Mouse (Mus musculus): ENCODE data around the gene 0610009B22Rik. TPM values are rescaled to one million over a fixed set of nuclear protein-coding genes. Genes with fewer than 3 reads are reported as not detected.

0610009B22Rik gene
- 22.0 TPM for polyA plus RNA-seq (2015; fragmentation: Illumina TruSeq; extraction: RNeasy Lipid Tissue Mini Kit (QIAGEN cat#74804); ENCODE audit: insufficient read depth, low replicate concordance)

GRCm38 (mm10) chr11:51688330-51689328 is at the start of gene 0610009B22Rik:
Gene 0610009B22Rik (minus strand): TSS chr11:51688874.

GRCm38 (mm10) chr11:51650691-51651515 is 37.8 kb downstream of the 0610009B22Rik start, which contains the start of the genes N4bp3 and D930048N14Rik:
Gene N4bp3 (minus strand): TSS chr11:51650842.
Gene D930048N14Rik (plus strand): TSS chr11:51650954.

GRCm38 (mm10) chr11:51635525-51636322 is 53.0 kb downstream of the 0610009B22Rik start, which contains the start of gene Rmnd5b:
Gene Rmnd5b (minus strand): TSS chr11:51635896.

Other genes starting within 250 kb of the 0610009B22Rik start
- 16.0 TPM for gene Phykpl, start 104.1 kb downstream of the 0610009B22Rik start, polyA plus RNA-seq (2015; fragmentation: Illumina TruSeq; extraction: RNeasy Lipid Tissue Mini Kit (QIAGEN cat#74804); ENCODE audit: insufficient read depth, low replicate concordance)
- gene Hnrnpab, start 82.0 kb downstream of the 0610009B22Rik start, polyA plus RNA-seq (2015; fragmentation: Illumina TruSeq; extraction: RNeasy Lipid Tissue Mini Kit (QIAGEN cat#74804); ENCODE audit: insufficient read depth, low replicate concordance) = 269 TPM
- gene Nhp2, start 69.1 kb downstream of the 0610009B22Rik start, polyA plus RNA-seq (2015; fragmentation: Illumina TruSeq; extraction: RNeasy Lipid Tissue Mini Kit (QIAGEN cat#74804); ENCODE audit: insufficient read depth, low replicate concordance) = 26.0 TPM
- 30.4 TPM for gene Rmnd5b, start 53.0 kb downstream of the 0610009B22Rik start, polyA plus RNA-seq (2015; fragmentation: Illumina TruSeq; extraction: RNeasy Lipid Tissue Mini Kit (QIAGEN cat#74804); ENCODE audit: insufficient read depth, low replicate concordance)
- gene N4bp3, start 38.0 kb downstream of the 0610009B22Rik start, polyA plus RNA-seq (2015; fragmentation: Illumina TruSeq; extraction: RNeasy Lipid Tissue Mini Kit (QIAGEN cat#74804); ENCODE audit: insufficient read depth, low replicate concordance) = 0.91 TPM
- gene D930048N14Rik, start 37.9 kb downstream of the 0610009B22Rik start, polyA plus RNA-seq (2015; fragmentation: Illumina TruSeq; extraction: RNeasy Lipid Tissue Mini Kit (QIAGEN cat#74804); ENCODE audit: insufficient read depth, low replicate concordance) = 6.0 TPM
- 19.9 TPM for gene Sec24a, start 74.8 kb upstream of the 0610009B22Rik start, polyA plus RNA-seq (2015; fragmentation: Illumina TruSeq; extraction: RNeasy Lipid Tissue Mini Kit (QIAGEN cat#74804); ENCODE audit: insufficient read depth, low replicate concordance)
- 65.2 TPM for gene Sar1b, start 74.8 kb upstream of the 0610009B22Rik start, polyA plus RNA-seq (2015; fragmentation: Illumina TruSeq; extraction: RNeasy Lipid Tissue Mini Kit (QIAGEN cat#74804); ENCODE audit: insufficient read depth, low replicate concordance)
- gene Jade2, start 168.8 kb upstream of the 0610009B22Rik start, polyA plus RNA-seq (2015; fragmentation: Illumina TruSeq; extraction: RNeasy Lipid Tissue Mini Kit (QIAGEN cat#74804); ENCODE audit: insufficient read depth, low replicate concordance) = 21.3 TPM